Mouse (Mus musculus) lung, embryonic 16.5 days (tissue): ENCODE results near the gene Mpdu1. TPM values are rescaled to one million over a fixed set of nuclear protein-coding genes. Genes with fewer than 3 reads are reported as not detected.
"Not testable (repeated sequence)": the region's sequence is repeated elsewhere in the genome, so short reads cannot be mapped to it uniquely, and the experiment has no call there.

Source experiments
- ATAC-seq: fragments of 200-750 bp; cut with Nextera tagmentation; 2 replicates; pipeline ENCODE4 v1.8.0; 2017; ENCODE audit warnings: low read depth, mild to moderate bottlenecking, moderate library complexity
- H3K27ac ChIP-seq: fragments of 300-500 bp; sonication (generic); 2 replicates; pipeline ENCODE4 v1.5.1; 2014; ENCODE audit warnings: mild to moderate bottlenecking, control low read depth, low read length
- H3K27me3 ChIP-seq: fragments of 300-500 bp; sonication (generic); 2 replicates; pipeline ENCODE4 v1.6.1; 2014; ENCODE audit warnings: low read depth, low read length, mixed read lengths; ENCODE audit not compliant: control insufficient read depth, insufficient read depth
- H3K36me3 ChIP-seq: fragments of 300-500 bp; sonication (generic); 2 replicates; pipeline ENCODE4 v1.6.1; 2014; ENCODE audit warnings: low read length; ENCODE audit not compliant: control insufficient read depth, insufficient read depth
- H3K4me1 ChIP-seq: fragments of 300-500 bp; sonication (generic); replicated peaks from 2 replicates; pipeline ENCODE4 v1.6.1; 2014; ENCODE audit warnings: low read length, mixed read lengths; ENCODE audit not compliant: control insufficient read depth, insufficient read depth
- H3K4me2 ChIP-seq: fragments of 300-500 bp; sonication (generic); 2 replicates; pipeline ENCODE4 v1.6.1; 2014; ENCODE audit warnings: low read depth, low read length, control low read depth
- H3K4me3 ChIP-seq: fragments of 300-500 bp; sonication (generic); 2 replicates; pipeline ENCODE4 v1.5.1; 2014; ENCODE audit warnings: mild to moderate bottlenecking, low read length, control low read depth
- H3K9ac ChIP-seq: fragments of 300-500 bp; sonication (generic); 2 replicates; pipeline ENCODE4 v1.6.1; 2014; ENCODE audit warnings: low read length, control low read depth
- H3K9me3 ChIP-seq: fragments of 300-500 bp; sonication (generic); 2 replicates; pipeline ENCODE4 v1.6.1; 2016; ENCODE audit warnings: low read length; ENCODE audit not compliant: control insufficient read depth
- WGBS: fragments of 180-500 bp; shearing (Covaris S2); extraction: QIAGEN DNeasy Blood & Tissue Kit; methylation state at CpG from one replicate; pipeline ENCODE4 v1.1.7; 2014; 5-methylcytosine and 5-hydroxymethylcytosine counted together
- polyA plus RNA-seq: library from polyadenylated mRNA; unstranded; fragments of >200 nt; fragmentation: Nextera tagmentation; extraction: Ambion mirVana; gene quantifications from 2 replicates; pipeline ENCODE4 v1.2.1, GENCODE M21; 2015

Mpdu1 gene
- polyA plus RNA-seq, 1 experiment from 2014 or later = 71.0 TPM

DNA sequence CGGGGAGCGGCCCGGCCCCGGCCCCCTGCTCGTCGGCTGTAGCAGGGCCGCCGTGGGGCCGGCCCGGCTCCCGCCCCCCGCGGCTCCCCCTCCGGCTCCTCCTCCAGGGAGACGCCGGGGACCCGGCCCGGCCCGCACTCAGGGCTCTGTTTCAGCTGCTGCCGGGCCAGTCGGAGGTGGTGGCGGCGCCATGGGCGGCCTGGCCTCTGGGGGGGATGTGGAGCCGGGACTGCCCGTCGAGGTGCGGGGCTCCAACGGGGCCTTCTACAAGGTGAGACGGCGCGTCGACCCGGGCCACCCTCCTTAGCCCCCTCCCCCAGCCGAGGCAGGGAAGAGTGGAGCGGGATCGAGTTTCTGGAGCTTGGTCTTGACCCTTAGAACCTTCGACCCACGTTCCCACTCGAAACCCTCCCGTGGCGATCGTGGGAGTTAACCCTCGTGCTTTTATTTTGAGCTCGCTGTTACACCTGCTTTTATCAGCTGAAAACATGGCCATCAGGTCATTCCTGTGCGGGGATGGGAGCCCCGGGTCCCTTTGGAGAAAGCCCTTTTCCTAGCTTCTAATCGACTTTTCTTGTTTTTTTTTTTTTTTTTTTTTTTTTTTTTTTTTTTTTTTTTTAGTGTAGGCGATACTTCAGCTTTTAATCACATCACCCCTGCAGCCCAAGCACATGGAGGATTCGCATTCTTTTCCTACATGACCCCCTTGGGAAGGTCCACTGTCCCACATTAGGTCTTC is 29.1 kb downstream of the Mpdu1 start:
- peaks cover 27% of the 10 kb centered on the region for H3K4me1 ChIP-seq
- peak overlapping the region; percentile 99 for H3K4me3 ChIP-seq
- peak overlapping the region; percentile 98 for H3K9ac ChIP-seq
- H3K27me3 ChIP-seq = no peaks in the 10 kb centered on the region
- peak; percentile 78 for ATAC-seq
- no peaks in the 10 kb centered on the region; the same call in 1 of the 2 replicates for H3K36me3 ChIP-seq
- 0% methylated on average over 39 of the region's 50 CpGs for whole genome bisulfite sequencing
- peak overlapping the region; percentile 66 for H3K4me2 ChIP-seq
- peak overlapping the region; percentile 98 for H3K27ac ChIP-seq
- no peaks in the 10 kb centered on the region for H3K9me3 ChIP-seq

DNA sequence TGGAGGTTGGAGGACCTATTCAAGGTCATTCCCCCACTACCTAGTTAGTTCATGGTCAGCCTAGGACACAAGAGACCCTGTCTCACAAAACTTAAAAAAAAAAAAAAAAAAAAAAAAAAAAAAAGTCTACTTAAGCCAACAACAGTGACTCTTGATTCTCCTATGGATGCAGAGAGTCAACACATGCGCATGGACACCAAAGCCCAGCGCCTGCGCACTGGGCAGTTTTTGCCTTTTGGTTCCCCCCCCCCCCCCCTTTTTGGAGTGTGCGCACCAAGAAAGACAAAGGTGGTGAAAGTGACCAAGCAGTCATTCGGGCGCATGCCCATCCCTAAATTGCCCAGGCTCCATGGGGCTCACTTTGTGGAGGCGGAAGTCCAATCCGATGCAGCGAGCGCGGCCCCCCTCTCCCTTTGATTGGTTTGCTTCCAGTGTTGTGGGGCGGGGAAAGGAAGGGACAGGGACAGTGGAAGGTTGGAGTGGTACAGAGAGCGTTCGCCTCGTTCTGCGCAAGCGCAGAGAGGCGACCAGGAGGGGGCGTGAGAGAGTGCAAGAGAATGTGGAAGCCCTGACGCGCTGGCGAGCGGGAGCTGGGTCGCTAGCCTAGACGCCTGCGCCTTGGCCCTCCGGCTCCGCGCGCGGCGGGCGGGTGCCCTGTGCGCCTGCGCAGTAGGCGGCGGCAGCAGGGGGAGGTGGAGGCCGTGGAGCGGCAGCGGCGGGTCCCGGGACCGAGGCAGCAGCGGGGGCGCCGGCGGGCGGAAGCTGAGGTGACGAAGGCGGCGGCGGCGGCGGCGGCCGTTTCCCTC is 30.0 kb downstream of the Mpdu1 start, which contains the start of gene Fxr2:
Gene Fxr2 (plus strand): TSS at position 707 of the 806 bp plus-strand sequence.
- Histone ChIP-seq H3K4me1 (peaks cover 27% of the 10 kb centered on the region), H3K4me3 (peak within 1 kb of the TSS; percentile 99), H3K9me3 (no peaks in the 10 kb centered on the region), H3K27me3 (no peaks in the 10 kb centered on the region), H3K36me3 (no peaks in the 10 kb centered on the region; the same call in 1 of the 2 replicates), H3K9ac (peak within 1 kb of the TSS; percentile 98), H3K4me2 (peak within 1 kb of the TSS; percentile 66), H3K27ac (peak within 1 kb of the TSS; percentile 98)
- ATAC-seq = peak; percentile 98
- under 1% methylated on average over 40 of the region's 56 CpGs for WGBS

DNA sequence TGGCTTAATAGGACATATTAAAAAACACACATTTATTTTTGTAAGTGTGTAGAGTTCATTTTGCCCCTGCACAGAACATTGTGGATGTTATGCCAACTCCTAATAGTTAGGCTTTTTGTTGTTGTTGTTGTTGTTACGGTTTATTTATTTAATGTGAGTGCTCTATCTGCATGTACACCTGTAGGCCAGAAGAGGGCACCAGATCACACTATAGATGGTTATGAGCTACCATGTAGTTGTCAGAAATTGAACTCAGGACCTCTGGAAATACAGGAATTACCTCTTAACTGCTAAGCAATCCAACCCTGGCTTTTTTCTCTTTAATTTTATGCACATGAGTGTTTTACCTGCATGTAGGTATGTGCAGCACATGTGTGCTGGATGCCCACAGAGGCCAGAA is 32.6 kb downstream of the Mpdu1 start:
- no peak for ATAC-seq
- no peak overlapping the region for H3K4me3 ChIP-seq
- WGBS = 71% methylated on average over 1 of the region's 1 CpGs

DNA sequence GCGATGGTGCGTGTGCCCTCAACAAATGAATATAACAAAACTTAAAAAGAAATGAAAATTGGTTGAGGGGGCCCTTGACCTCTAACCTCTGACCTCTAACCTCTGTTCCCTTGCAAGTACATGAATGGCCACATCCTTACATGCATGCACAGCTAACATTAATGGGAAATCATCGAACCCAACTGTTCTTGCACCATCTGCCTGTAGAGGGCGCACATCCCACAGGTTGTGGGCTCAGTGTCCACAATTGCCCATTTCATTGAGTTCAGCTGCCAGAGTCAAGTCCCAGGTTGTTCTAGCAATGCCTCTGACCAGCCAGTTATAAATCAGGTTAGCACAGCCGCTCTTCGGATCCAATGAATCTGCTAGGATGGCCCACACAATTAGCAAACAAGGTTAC is 34.2 kb downstream of the Mpdu1 start:
- H3K27ac ChIP-seq = no peak overlapping the region
- H3K9me3 ChIP-seq = no peaks in the 10 kb centered on the region
- no peak overlapping the region for H3K4me2 ChIP-seq
- no peaks in the 10 kb centered on the region for H3K36me3 ChIP-seq
- peaks cover 4% of the 10 kb centered on the region; the same call in 1 of the 2 replicates for H3K4me1 ChIP-seq
- H3K9ac ChIP-seq = no peak overlapping the region
- no peak for ATAC-seq
- H3K4me3 ChIP-seq = no peak overlapping the region
- 33% methylated on average over 6 of the region's 6 CpGs for WGBS
- H3K27me3 ChIP-seq = no peaks in the 10 kb centered on the region

More for the DNA sequence above, 32.6 kb downstream of the Mpdu1 start:
- H3K27ac ChIP-seq = no peak overlapping the region
- peaks cover 13% of the 10 kb centered on the region for H3K4me1 ChIP-seq
- H3K9me3 ChIP-seq = no peaks in the 10 kb centered on the region
- no peak overlapping the region for H3K9ac ChIP-seq
- H3K36me3 ChIP-seq = no peaks in the 10 kb centered on the region
- no peaks in the 10 kb centered on the region for H3K27me3 ChIP-seq
- H3K4me2 ChIP-seq = no peak overlapping the region

DNA sequence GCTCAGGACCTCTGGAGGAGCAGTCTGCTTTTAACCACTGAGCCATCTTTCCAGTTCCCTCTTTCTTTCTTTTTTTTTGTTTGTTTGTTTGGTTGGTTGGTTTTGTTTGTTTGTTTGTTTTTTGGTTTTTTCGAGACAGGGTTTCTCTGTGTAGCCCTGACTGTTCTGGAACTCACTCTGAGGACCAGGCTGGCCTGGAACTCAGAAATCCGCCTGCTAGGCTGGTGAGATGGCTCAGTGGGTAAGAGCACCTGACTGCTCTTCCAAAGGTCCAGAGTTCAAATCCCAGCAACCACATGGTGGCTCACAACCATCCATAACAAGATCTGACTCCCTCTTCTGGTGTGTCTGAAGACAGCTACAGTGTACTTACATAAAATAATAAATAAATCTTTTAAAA is 38.1 kb downstream of the Mpdu1 start:
- H3K27ac ChIP-seq, ATAC-seq, H3K27me3 ChIP-seq, H3K36me3 ChIP-seq, H3K4me1 ChIP-seq, H3K9ac ChIP-seq, H3K4me3 ChIP-seq, H3K4me2 ChIP-seq, H3K9me3 ChIP-seq: not testable (repeated sequence)
- 84% methylated on average over 2 of the region's 2 CpGs for WGBS

DNA sequence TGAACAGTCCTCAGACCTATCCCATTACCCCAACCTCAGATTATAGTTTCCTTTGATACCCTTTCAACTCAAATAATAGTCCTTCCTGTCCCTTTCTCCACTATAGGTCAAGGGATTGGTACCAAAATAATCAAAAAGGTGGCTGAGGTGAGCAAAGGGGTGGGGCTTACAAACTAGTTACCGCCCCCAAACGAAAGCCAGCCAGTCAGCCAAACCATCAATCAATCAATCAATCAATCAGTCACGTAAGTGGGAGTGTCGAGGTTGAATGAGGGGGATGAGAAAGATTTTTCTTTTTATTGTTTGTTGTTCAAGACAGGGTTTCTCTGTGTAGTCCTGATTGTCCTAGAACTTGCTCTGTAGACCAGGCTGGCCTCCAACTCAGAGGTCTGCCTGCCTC is 39.4 kb downstream of the Mpdu1 start:
- H3K4me1 ChIP-seq = no peaks in the 10 kb centered on the region; the same call in 1 of the 2 replicates
- no peaks in the 10 kb centered on the region for H3K9me3 ChIP-seq
- H3K9ac ChIP-seq = peak overlapping the region; percentile 77
- 68% methylated on average over 4 of the region's 4 CpGs for WGBS
- H3K4me2 ChIP-seq = peak overlapping the region; percentile 59; the same call in 1 of the 2 replicates
- no peaks in the 10 kb centered on the region for H3K27me3 ChIP-seq
- no peaks in the 10 kb centered on the region for H3K36me3 ChIP-seq
- peak overlapping the region; percentile 61 for H3K4me3 ChIP-seq
- ATAC-seq = no peak
- H3K27ac ChIP-seq = no peak overlapping the region

DNA sequence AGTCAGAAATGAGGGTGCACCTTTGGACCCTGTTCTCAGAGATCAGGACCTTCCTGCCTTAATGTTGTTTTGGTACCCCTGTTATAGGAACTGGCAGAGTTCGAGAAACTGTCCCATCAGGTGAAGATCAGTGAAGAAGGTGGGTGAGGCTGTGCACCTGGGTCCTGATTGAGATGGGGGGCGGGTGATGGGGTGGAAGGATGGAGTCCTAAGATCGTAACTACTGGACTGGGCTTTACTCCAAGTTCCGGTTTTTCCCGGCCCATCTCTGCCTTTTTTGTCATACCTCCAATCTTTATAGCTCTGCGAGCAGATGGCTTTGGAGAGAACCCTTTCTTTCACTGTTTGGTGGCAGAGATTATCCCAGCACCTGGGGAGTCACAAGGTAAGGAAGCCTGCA is 40.0 kb downstream of the Mpdu1 start:
- ATAC-seq = peak; percentile 15; the same call in 1 of the 2 replicates
- H3K27me3 ChIP-seq = peaks cover 2% of the 10 kb centered on the region; the same call in 1 of the 2 replicates
- H3K4me1 ChIP-seq = no peaks in the 10 kb centered on the region; the same call in 1 of the 2 replicates
- H3K9me3 ChIP-seq = no peaks in the 10 kb centered on the region
- H3K4me2 ChIP-seq = peak overlapping the region; percentile 59
- no peak overlapping the region; the same call in 1 of the 2 replicates for H3K27ac ChIP-seq
- WGBS = 26% methylated on average over 6 of the region's 6 CpGs
- no peaks in the 10 kb centered on the region for H3K36me3 ChIP-seq
- H3K4me3 ChIP-seq = peak overlapping the region; percentile 61
- peak overlapping the region; percentile 77 for H3K9ac ChIP-seq

DNA sequence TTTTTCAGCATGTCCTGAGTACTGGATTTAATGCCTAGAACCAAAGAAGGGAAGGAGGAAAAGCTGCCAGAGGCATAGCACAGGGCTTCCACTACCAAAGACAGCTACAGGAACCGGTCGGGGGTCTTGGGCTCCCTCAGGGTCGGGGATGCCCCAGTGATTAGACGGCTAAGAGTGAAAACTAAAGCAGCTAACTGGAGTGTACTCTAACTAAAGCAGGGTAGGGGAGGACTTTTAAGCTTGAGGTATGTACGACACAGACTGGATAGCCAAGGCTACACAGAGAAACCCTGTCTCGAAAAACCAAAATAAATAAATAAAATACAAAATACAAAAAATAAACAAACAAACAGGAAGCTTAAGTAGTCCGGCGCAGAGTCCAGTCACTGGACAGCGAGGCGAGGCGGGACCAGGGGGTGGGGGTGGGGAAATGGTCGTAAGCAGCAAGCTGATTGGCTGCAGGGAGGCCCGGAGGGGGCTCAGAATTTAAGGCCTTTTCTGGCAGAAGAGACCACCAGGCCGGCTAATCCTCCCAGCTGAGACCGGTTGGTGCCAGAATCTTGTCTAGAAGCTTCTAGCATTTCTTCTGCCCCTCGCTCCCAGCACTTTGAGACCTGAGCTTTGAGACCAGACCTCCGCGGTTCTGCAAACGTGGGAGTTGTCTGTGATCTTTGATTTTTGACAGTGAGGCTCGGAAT is 40.7 kb downstream of the Mpdu1 start, which contains the start of gene Sat2:
Gene Sat2 (plus strand): TSS at position 454 of the 698 bp plus-strand sequence.
- peaks cover 2% of the 10 kb centered on the region; the same call in 1 of the 2 replicates for H3K27me3 ChIP-seq
- H3K36me3 ChIP-seq = no peaks in the 10 kb centered on the region
- H3K9me3 ChIP-seq = no peaks in the 10 kb centered on the region
- peak; percentile 93 for ATAC-seq
- peak within 1 kb of the TSS; percentile 38 for H3K27ac ChIP-seq
- H3K4me2 ChIP-seq = peak within 1 kb of the TSS; percentile 59
- 2% methylated on average over 20 of the region's 20 CpGs for WGBS
- H3K4me3 ChIP-seq = peak within 1 kb of the TSS; percentile 61
- H3K9ac ChIP-seq = peak within 1 kb of the TSS; percentile 77
- no peaks in the 10 kb centered on the region; the same call in 1 of the 2 replicates for H3K4me1 ChIP-seq
